Mouse (Mus musculus) embryonic facial prominence, embryonic 13.5 days (tissue): Measurements from ENCODE around the gene 1700034I23Rik. TPM values are rescaled to one million over a fixed set of nuclear protein-coding genes. Genes with fewer than 3 reads are reported as not detected.

Source experiments
- polyA plus RNA-seq: library from polyadenylated mRNA; unstranded; fragments of >200 nt; fragmentation: Nextera tagmentation; extraction: Ambion mirVana; gene quantifications from 2 replicates; pipeline ENCODE4 v1.2.1, GENCODE M21; 2015

The 1700034I23Rik gene
- polyA plus RNA-seq, 1 experiment from 2014 or later: 0.17 TPM

Other genes with a start within 250 kb of the 1700034I23Rik start
- 0.23 and 0.25 TPM in 2 replicates for gene Slc25a31, start 193.7 kb downstream of the 1700034I23Rik start, polyA plus RNA-seq
- 5.1 and 8.1 TPM in 2 replicates for gene Hspa4l, start 158.0 kb downstream of the 1700034I23Rik start, polyA plus RNA-seq
- 51.8 and 54.9 TPM in 2 replicates for gene Plk4, start 102.5 kb downstream of the 1700034I23Rik start, polyA plus RNA-seq
- gene Mfsd8, start 55.7 kb downstream of the 1700034I23Rik start, polyA plus RNA-seq: 8.5 and 11.0 TPM in 2 replicates
- 11.3 and 12.8 TPM in 2 replicates for gene Abhd18, start 55.6 kb downstream of the 1700034I23Rik start, polyA plus RNA-seq
- gene Larp1b, start 47.3 kb upstream of the 1700034I23Rik start, polyA plus RNA-seq: 0.65 and 0.96 TPM in 2 replicates
- 41.7 and 44.5 TPM in 2 replicates for gene Pgrmc2, start 180.5 kb upstream of the 1700034I23Rik start, polyA plus RNA-seq